Mouse (Mus musculus) left cerebral cortex, postnatal 14 days (tissue): ENCODE measurements around the gene Psmd13. TPM values are rescaled to one million over a fixed set of nuclear protein-coding genes. Genes with fewer than 3 reads are reported as not detected.
A peak's percentile ranks its signal among the peaks of the same experiment; 100 is the strongest.

Experiments used
- DNase-seq, 2 experiments: peaks; one replicate each; pipeline ENCODE4 v3.0.0; 2021 to 2022; ENCODE audit warnings: low spot score in 2 of 2, mixed read lengths in 1 of 2
- intact Hi-C: fragments of 180-260 bp; cut with DNase I; formaldehyde crosslinking; loops from one replicate; pipeline ENCODE4 v1.15.1; 2025
- total RNA-seq, 2 experiments: library from RNA; stranded (reverse); gene quantifications; 2 replicates each; pipeline ENCODE4 v1.2.3; 2021

The Psmd13 gene
- total RNA-seq, 2 experiments from 2014 or later = 128 to 133 TPM

- intact Hi-C loops = no loop called here
- no peak for DNase-seq
These were observed 41.5 kb downstream of the Psmd13 start for GRCm38 (mm10) chr7:140923070-140923775.

GRCm38 (mm10) chr7:140927181-140927580 is 45.4 kb downstream of the Psmd13 start:
- DNase-seq = no peak
- intact Hi-C loops = no loop called here

- DNase-seq = no peak
- intact Hi-C loops = no loop called here
These were observed 56.7 kb downstream of the Psmd13 start for GRCm38 (mm10) chr7:140938436-140938835.

- intact Hi-C loops = no loop called here
These were observed 57.1 kb downstream of the Psmd13 start for GRCm38 (mm10) chr7:140938896-140939295.

GRCm38 (mm10) chr7:140939669-140940171 is 58.0 kb downstream of the Psmd13 start:
- DNase-seq = no peak

More at GRCm38 (mm10) chr7:140938896-140939295, 57.1 kb downstream of the Psmd13 start:
- no peak for DNase-seq

GRCm38 (mm10) chr7:140941222-140942051 is 59.7 kb downstream of the Psmd13 start, which contains the start of gene Pgghg:
Gene Pgghg (plus strand): TSS chr7:140941391.
- DNase-seq = peak; percentile 54 to 59
- intact Hi-C loops = no loop called here

More at GRCm38 (mm10) chr7:140939669-140940171, 58.0 kb downstream of the Psmd13 start:
- intact Hi-C loops = no loop called here

- DNase-seq = no peak
- intact Hi-C loops = no loop called here
These were observed 60.6 kb downstream of the Psmd13 start for GRCm38 (mm10) chr7:140942341-140942740.

- no peak for DNase-seq
- intact Hi-C loops = no loop called here
These were observed 61.0 kb downstream of the Psmd13 start for GRCm38 (mm10) chr7:140942811-140943210.

GRCm38 (mm10) chr7:140943356-140943755 is 61.6 kb downstream of the Psmd13 start:
- no peak for DNase-seq
- intact Hi-C loops = no loop called here

- intact Hi-C loops = no loop called here
These were observed 62.5 kb downstream of the Psmd13 start for GRCm38 (mm10) chr7:140944236-140944635.

GRCm38 (mm10) chr7:140945247-140945646 is 63.5 kb downstream of the Psmd13 start:
- intact Hi-C loops = no loop called here
- no peak for DNase-seq

More at GRCm38 (mm10) chr7:140944236-140944635, 62.5 kb downstream of the Psmd13 start:
- no peak for DNase-seq

GRCm38 (mm10) chr7:140946311-140946710 is 64.5 kb downstream of the Psmd13 start:
- no peak for DNase-seq
- intact Hi-C loops = no loop called here

GRCm38 (mm10) chr7:140946980-140947379 is 65.2 kb downstream of the Psmd13 start:
- intact Hi-C loops = no loop called here

GRCm38 (mm10) chr7:140948161-140948560 is 66.4 kb downstream of the Psmd13 start:
- intact Hi-C loops = no loop called here
- no peak for DNase-seq

More at GRCm38 (mm10) chr7:140946980-140947379, 65.2 kb downstream of the Psmd13 start:
- no peak for DNase-seq

Other genes starting within 250 kb of the Psmd13 start
- not detected for gene Olfr53, start 235.5 kb upstream of the Psmd13 start, total RNA-seq
- gene Olfr539, start 222.0 kb upstream of the Psmd13 start, total RNA-seq = under 1 TPM; 0.06 to 0.07 TPM
- gene Olfr45, start 200.0 kb upstream of the Psmd13 start, total RNA-seq = not detected
- gene Olfr541, start 184.7 kb upstream of the Psmd13 start, total RNA-seq = not detected
- not detected for gene Cyp2e1, start 118.2 kb upstream of the Psmd13 start, total RNA-seq
- under 1 TPM; 0.24 to 0.38 TPM for gene Syce1, start 94.1 kb upstream of the Psmd13 start, total RNA-seq
- 10 to 100 TPM; 15.3 to 16.3 TPM for gene Zfp941, start 59.8 kb upstream of the Psmd13 start, total RNA-seq
- gene Urah, start 47.0 kb upstream of the Psmd13 start, total RNA-seq = 1 to 10 TPM; 1.1 to 1.5 TPM
- not detected for gene Scgb1c1, start 36.4 kb upstream of the Psmd13 start, total RNA-seq
- not detected for gene Odf3, start 34.2 kb upstream of the Psmd13 start, total RNA-seq
- gene Gm45785, start 25.6 kb upstream of the Psmd13 start, total RNA-seq = under 1 TPM; 0.93 to 0.99 TPM
- 10 to 100 TPM; 77.1 to 81.7 TPM for gene Ric8a, start 25.0 kb upstream of the Psmd13 start, total RNA-seq
- 10 to 100 TPM; 25.4 to 27.2 TPM for gene Bet1l, start 24.4 kb upstream of the Psmd13 start, total RNA-seq
- 10 to 100 TPM; 66.2 to 67.2 TPM for gene Sirt3, start 341 bp downstream of the Psmd13 start, total RNA-seq
- gene Cox8b, start 18.5 kb downstream of the Psmd13 start, total RNA-seq = 1 to 10 TPM in 1 of 2 experiments, not detected in 1; 1.6 TPM
- gene Nlrp6, start 38.9 kb downstream of the Psmd13 start, total RNA-seq = under 1 TPM; 0.36 to 0.37 TPM
- gene Pgghg, start 59.4 kb downstream of the Psmd13 start, total RNA-seq = 1 to 10 TPM; 3.8 to 3.9 TPM
- gene Ifitm5, start 68.3 kb downstream of the Psmd13 start, total RNA-seq = not detected
- gene Gm45717, start 74.0 kb downstream of the Psmd13 start, total RNA-seq = not detected
- gene Ifitm2, start 74.0 kb downstream of the Psmd13 start, total RNA-seq = 10 to 100 TPM; 11.5 to 15.0 TPM
- gene Ifitm1, start 85.3 kb downstream of the Psmd13 start, total RNA-seq = 1 to 10 TPM; 4.7 to 4.9 TPM
- gene Ifitm3, start 128.8 kb downstream of the Psmd13 start, total RNA-seq = 10 to 100 TPM in 1 of 2 experiments, 1 to 10 TPM in 1; 9.1 to 10.3 TPM
- gene Ifitm6, start 136.0 kb downstream of the Psmd13 start, total RNA-seq = not detected
- gene Gm17387, start 147.2 kb downstream of the Psmd13 start, total RNA-seq = not detected
- gene B4galnt4, start 179.1 kb downstream of the Psmd13 start, total RNA-seq = 10 to 100 TPM; 92.9 to 93.9 TPM
- gene Pkp3, start 196.2 kb downstream of the Psmd13 start, total RNA-seq = under 1 TPM in 1 of 2 experiments, not detected in 1; 0.55 TPM
- gene Sigirr, start 218.6 kb downstream of the Psmd13 start, total RNA-seq = 1 to 10 TPM; 2.5 to 2.6 TPM
- gene Ano9, start 235.8 kb downstream of the Psmd13 start, total RNA-seq = not detected
- gene Ptdss2, start 240.4 kb downstream of the Psmd13 start, total RNA-seq = 10 to 100 TPM; 52.9 to 65.6 TPM